Mouse (Mus musculus) kidney, postnatal 0 days (tissue): ENCODE results near the gene Rere. TPM values are rescaled to one million over a fixed set of nuclear protein-coding genes. Genes with fewer than 3 reads are reported as not detected.

Source experiments
- ATAC-seq: fragments of 200-750 bp; cut with Nextera tagmentation; replicated peaks from 2 replicates; pipeline ENCODE4 v1.8.0; 2017; ENCODE audit warnings: low read depth, moderate number of reproducible peaks, moderate TSS enrichment, moderate library complexity; ENCODE audit not compliant: low FRiP score
- DNase-seq: peaks from one replicate; pipeline ENCODE4 v3.0.0-alpha.2; 2016; ENCODE audit warnings: low spot score
- H3K27ac ChIP-seq: fragments of 300-500 bp; sonication (generic); 2 replicates; pipeline ENCODE4 v1.5.1; 2014; ENCODE audit warnings: mild to moderate bottlenecking
- H3K27me3 ChIP-seq: fragments of 300-500 bp; sonication (generic); 2 replicates; pipeline ENCODE4 v1.6.1; 2014; ENCODE audit warnings: low read length, mixed read lengths; ENCODE audit not compliant: insufficient read depth
- H3K36me3 ChIP-seq: fragments of 300-500 bp; sonication (generic); 2 replicates; pipeline ENCODE4 v1.6.1; 2014; ENCODE audit warnings: low read length, mixed read lengths; ENCODE audit not compliant: insufficient read depth
- H3K4me1 ChIP-seq: fragments of 300-500 bp; sonication (generic); replicated peaks from 2 replicates; pipeline ENCODE4 v1.6.1; 2014; ENCODE audit warnings: antibody characterized with exemption, low read length, mixed read lengths; ENCODE audit not compliant: insufficient read depth
- H3K4me2 ChIP-seq: fragments of 300-500 bp; sonication (generic); 2 replicates; pipeline ENCODE4 v1.6.1; 2014; ENCODE audit warnings: mild to moderate bottlenecking, low read length, moderate library complexity, mixed read lengths
- H3K4me3 ChIP-seq: fragments of 300-500 bp; sonication (generic); replicated peaks from 2 replicates; pipeline ENCODE4 v1.5.1; 2014; ENCODE audit warnings: low read depth, low read length
- H3K9ac ChIP-seq: fragments of 300-500 bp; sonication (generic); 2 replicates; pipeline ENCODE4 v1.6.1; 2014; ENCODE audit warnings: low read depth, low read length
- H3K9me3 ChIP-seq: fragments of 300-500 bp; sonication (generic); replicated peaks from 2 replicates; pipeline ENCODE4 v1.6.1; 2016; ENCODE audit warnings: low read length, inconsistent platforms, mixed read lengths
- CTCF ChIP-seq: IDR thresholded peaks from 2 replicates; pipeline ENCODE4 v1.5.1; 2016; ENCODE audit warnings: antibody characterized with exemption, low read depth, mild to moderate bottlenecking, moderate library complexity
- WGBS: fragments of 180-500 bp; shearing (Covaris S2); extraction: QIAGEN DNeasy Blood & Tissue Kit; methylation state at CpG from one replicate; pipeline ENCODE4 v1.1.7; 2014; 5-methylcytosine and 5-hydroxymethylcytosine counted together
- polyA plus RNA-seq: library from polyadenylated mRNA; unstranded; fragments of >200 nt; fragmentation: Nextera tagmentation; extraction: Ambion mirVana; gene quantifications from 2 replicates; pipeline ENCODE4 v1.2.1, GENCODE M21; 2015

Gene Rere
- polyA plus RNA-seq, 1 experiment from 2014 or later = 29.8 TPM

- ATAC-seq = no peak
- no peak overlapping the region for H3K9ac ChIP-seq
- H3K9me3 ChIP-seq = no peaks in the 10 kb centered on the region
- H3K4me3 ChIP-seq = no peak overlapping the region
- no peak for DNase-seq
- no peak for TF ChIP-seq CTCF
- WGBS = 58% methylated on average over 4 of the region's 4 CpGs
- H3K27ac ChIP-seq = 0 out of 2 replicates have a peak overlapping the region, but pooled peaks have one; percentile 3
- peaks cover 46% of the 10 kb centered on the region for H3K4me1 ChIP-seq
- H3K4me2 ChIP-seq = no peak overlapping the region
- no peaks in the 10 kb centered on the region for H3K36me3 ChIP-seq
- no peaks in the 10 kb centered on the region for H3K27me3 ChIP-seq
Observed at GRCm38 (mm10) chr4:150402608-150402985, 121.2 kb downstream of the Rere start.

DNA sequence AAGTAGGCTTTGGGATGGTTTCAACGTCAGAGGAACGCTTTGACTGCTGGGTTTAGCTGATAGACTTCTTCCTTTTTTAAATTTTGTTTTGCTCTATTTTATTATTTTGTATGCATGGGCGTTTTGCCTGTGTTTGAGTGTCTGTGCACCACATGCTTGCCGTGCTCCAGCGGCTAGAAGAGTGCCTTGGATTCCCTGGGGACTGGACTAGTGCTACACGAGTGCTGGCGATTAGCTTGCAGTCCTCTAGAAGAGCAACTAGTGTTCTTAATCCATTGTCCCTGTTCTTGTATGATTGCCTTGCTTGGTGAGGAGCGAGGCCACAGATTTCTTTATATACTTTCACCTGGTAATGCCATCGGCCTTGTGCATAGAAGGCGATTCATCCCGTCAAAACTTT, 122.5 kb downstream of the Rere start:
- no peak for ATAC-seq
- no peak for DNase-seq
- peaks cover 40% of the 10 kb centered on the region for H3K4me1 ChIP-seq
- H3K27ac ChIP-seq = 0 out of 2 replicates have a peak overlapping the region, but pooled peaks have one; percentile 6
- H3K9ac ChIP-seq = no peak overlapping the region
- H3K36me3 ChIP-seq = 0 out of 2 replicates have a peak, but pooled peaks cover 3% of the 10 kb centered on the region
- no peak overlapping the region for H3K4me2 ChIP-seq
- H3K4me3 ChIP-seq = no peak overlapping the region
- 50% methylated on average over 11 of the region's 11 CpGs for WGBS
- H3K9me3 ChIP-seq = no peaks in the 10 kb centered on the region
- H3K27me3 ChIP-seq = no peaks in the 10 kb centered on the region
- no peak for TF ChIP-seq CTCF

DNA sequence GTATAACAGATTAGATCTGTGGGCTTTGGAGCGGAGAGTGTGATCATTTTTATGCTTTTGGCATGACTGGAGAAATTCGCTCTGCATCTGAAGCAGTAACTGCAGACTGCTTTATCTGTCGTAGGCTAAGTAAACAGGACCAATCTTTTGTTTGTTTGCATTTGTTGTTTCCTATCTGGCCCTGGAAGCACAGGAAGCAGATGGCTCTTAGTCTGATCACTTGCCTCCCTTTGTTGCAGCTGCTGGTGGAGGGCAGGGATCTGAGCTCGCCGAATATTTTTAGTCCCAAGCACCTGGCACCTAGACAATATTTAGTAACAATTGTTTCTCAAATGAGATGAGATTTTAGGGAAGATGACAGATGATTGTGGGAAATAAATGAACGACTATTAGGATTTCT, 123.1 kb downstream of the Rere start:
- Histone ChIP-seq H3K27me3 (no peaks in the 10 kb centered on the region), H3K36me3 (0 out of 2 replicates have a peak, but pooled peaks cover 3% of the 10 kb centered on the region), H3K4me1 (peaks cover 40% of the 10 kb centered on the region), H3K4me2 (no peak overlapping the region), H3K4me3 (no peak overlapping the region), H3K9ac (no peak overlapping the region), H3K9me3 (no peaks in the 10 kb centered on the region), H3K27ac (0 out of 2 replicates have a peak overlapping the region, but pooled peaks have one; percentile 6)
- 38% methylated on average over 6 of the region's 6 CpGs for whole genome bisulfite sequencing
- DNase-seq (peak; percentile 52), ATAC-seq (no peak)
- TF ChIP-seq CTCF = no peak

- Histone ChIP-seq H3K9ac (no peak overlapping the region), H3K27ac (no peak overlapping the region), H3K4me1 (peaks cover 31% of the 10 kb centered on the region), H3K4me2 (no peak overlapping the region), H3K36me3 (0 out of 2 replicates have a peak, but pooled peaks cover 3% of the 10 kb centered on the region), H3K9me3 (no peaks in the 10 kb centered on the region), H3K27me3 (no peaks in the 10 kb centered on the region), H3K4me3 (no peak overlapping the region)
- TF ChIP-seq CTCF = no peak
- DNase-seq = no peak
- ATAC-seq = no peak
- WGBS = 62% methylated on average over 5 of the region's 5 CpGs
Observed at GRCm38 (mm10) chr4:150405786-150406185, 124.3 kb downstream of the Rere start.

DNA sequence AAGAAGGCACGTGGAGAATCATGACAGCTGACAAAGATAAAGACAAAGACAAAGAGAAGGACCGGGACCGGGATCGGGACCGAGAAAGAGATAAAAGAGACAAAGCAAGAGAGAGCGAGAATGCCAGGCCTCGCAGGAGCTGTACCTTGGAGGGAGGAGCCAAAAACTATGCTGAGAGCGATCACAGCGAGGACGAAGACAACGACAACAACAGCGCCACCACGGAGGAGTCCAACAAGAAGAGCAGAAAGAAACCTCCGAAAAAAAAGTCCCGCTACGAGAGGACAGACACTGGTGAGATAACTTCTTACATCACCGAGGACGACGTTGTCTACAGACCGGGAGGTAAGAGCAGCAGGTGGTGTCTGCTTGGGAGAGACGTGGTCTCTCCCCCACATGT, 124.9 kb downstream of the Rere start:
- H3K4me3 ChIP-seq = no peak overlapping the region
- H3K4me2 ChIP-seq = no peak overlapping the region
- H3K36me3 ChIP-seq = 0 out of 2 replicates have a peak, but pooled peaks cover 3% of the 10 kb centered on the region
- WGBS = 70% methylated on average over 21 of the region's 21 CpGs
- TF ChIP-seq CTCF = no peak
- H3K9ac ChIP-seq = no peak overlapping the region
- no peaks in the 10 kb centered on the region for H3K27me3 ChIP-seq
- no peak overlapping the region for H3K27ac ChIP-seq
- DNase-seq (no peak), ATAC-seq (no peak)
- no peaks in the 10 kb centered on the region for H3K9me3 ChIP-seq
- H3K4me1 ChIP-seq = peaks cover 27% of the 10 kb centered on the region

DNA sequence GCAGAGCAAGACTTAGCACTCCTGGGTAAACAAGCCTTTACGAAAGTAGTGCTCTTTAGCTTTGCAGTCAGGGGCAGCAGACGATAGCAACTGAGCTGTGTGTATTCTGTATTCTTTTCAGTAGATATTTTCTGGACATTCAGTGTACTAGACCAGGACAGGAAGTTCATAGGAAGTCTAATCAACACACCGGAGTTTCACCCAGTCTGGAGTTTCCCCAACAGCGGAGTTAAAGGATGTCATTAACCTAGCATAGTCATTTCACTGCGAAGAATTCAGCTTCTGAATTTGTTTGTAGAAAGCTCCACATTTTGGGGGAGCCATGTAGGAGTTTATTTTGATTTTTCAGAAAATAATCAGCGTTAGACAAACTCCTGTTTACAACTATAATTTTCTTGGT, 125.4 kb downstream of the Rere start:
- no peak for TF ChIP-seq CTCF
- H3K4me2 ChIP-seq = no peak overlapping the region
- 72% methylated on average over 6 of the region's 6 CpGs for WGBS

DNA sequence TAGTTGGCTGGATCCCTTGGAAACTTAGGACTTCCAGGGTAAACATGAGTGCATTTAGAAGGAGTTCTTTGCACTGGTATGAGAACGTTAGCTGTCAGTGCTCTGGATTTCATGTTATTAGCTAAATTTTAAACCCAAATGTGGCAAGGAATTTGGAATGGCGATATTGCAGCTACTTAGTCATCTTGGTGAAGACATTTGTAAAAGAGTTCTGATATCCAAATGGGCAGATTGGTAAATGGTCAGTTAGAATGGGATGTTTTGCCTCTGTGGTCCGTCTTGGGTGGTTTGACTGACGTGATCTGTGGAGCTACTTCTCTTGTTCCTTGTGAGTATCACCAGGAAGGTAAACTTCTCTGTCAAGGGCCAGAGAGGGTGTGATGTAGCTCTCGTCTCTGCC, 132.8 kb downstream of the Rere start:
- peak overlapping the region; percentile 64; the same call in 1 of the 2 replicates for H3K27ac ChIP-seq
- no peaks in the 10 kb centered on the region for H3K36me3 ChIP-seq
- H3K9ac ChIP-seq = no peak overlapping the region
- no peaks in the 10 kb centered on the region for H3K4me1 ChIP-seq
- 69% methylated on average over 5 of the region's 5 CpGs for WGBS
- no peak overlapping the region for H3K4me2 ChIP-seq
- no peaks in the 10 kb centered on the region for H3K9me3 ChIP-seq
- ATAC-seq = no peak
- no peak overlapping the region for H3K4me3 ChIP-seq
- no peaks in the 10 kb centered on the region for H3K27me3 ChIP-seq
- no peak for TF ChIP-seq CTCF
- DNase-seq = no peak

More for the DNA sequence above, 125.4 kb downstream of the Rere start:
- H3K4me3 ChIP-seq = no peak overlapping the region
- no peak overlapping the region for H3K9ac ChIP-seq
- no peak for ATAC-seq
- no peaks in the 10 kb centered on the region for H3K27me3 ChIP-seq
- 0 out of 2 replicates have a peak, but pooled peaks cover 3% of the 10 kb centered on the region for H3K36me3 ChIP-seq
- no peak overlapping the region for H3K27ac ChIP-seq
- H3K4me1 ChIP-seq = peaks cover 22% of the 10 kb centered on the region
- no peak for DNase-seq
- H3K9me3 ChIP-seq = no peaks in the 10 kb centered on the region
